Mouse (Mus musculus): ENCODE measurements around the gene Fam186b.
A peak's percentile ranks its signal among the peaks of the same experiment; 100 is the strongest.

Fam186b gene

DNA sequence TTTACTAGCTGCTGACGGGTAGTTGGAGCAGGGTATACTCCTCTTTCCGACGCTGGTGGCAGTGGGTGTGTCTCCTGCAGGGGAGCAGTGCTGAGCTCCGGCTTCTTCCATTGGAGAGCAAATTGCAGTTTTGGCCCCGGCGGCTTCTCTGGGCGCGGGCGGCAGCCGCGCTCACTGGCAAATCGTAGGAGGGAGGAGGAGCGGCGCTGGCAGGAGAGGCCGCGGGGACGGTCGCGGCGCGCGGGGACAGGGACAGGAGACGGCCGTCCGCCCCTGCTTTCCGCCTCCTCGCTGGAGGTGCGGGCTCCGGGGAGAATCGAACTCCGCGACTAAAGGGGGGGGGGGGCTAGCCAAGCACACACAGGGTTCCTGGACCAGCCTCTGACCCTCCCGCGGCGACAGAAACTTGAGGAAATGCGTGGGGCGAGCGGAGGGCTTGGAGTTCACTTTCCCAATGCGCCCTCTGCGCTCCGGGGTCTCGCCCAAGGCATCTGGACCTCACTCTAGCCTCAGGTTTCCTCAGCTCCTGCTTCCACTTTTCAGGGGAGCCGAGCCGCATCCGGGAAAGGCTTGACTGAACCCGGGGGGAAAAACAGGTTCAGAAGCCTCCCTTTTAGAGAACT lies 72.0 kb downstream of the Fam186b start:
- DNase-seq = peak; percentile 37

DNA sequence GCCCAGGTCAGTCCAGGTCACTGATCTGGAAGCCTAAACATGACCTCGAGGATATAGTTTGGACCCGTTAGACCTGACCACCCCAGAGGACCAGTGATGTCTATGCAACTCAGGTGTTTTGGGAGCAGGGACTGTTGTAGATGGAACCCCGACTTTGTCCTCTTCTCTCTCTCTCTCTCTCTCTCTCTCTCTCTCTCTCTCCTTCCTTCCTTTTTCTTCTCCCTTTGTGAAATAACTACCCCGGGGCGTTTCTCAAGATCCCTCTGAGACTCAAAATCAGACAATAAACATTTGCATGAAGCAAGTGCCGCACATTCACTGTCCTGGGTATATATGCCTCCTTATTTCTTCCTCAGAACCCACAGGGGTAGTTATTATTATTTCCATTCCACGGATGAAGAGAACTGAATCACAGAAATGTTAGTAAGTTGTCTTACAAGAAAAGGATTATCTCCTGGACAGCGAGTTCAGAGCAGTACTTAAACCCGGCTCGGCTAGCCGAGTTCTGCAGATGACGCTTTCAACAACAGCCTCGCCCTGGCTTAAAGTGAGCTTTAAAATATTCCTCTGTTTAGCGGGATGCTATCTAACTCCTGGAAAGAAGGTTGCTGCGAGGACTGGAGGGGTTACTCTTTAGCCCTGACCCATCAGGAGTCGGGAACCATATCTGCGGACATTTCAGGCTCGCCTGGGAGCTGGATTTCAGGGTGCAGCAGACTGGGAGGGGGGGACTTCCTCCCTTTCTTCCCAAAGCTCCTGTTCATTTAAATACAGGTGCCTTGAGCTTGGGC lies 72.7 kb downstream of the Fam186b start:
- DNase-seq = no peak

DNA sequence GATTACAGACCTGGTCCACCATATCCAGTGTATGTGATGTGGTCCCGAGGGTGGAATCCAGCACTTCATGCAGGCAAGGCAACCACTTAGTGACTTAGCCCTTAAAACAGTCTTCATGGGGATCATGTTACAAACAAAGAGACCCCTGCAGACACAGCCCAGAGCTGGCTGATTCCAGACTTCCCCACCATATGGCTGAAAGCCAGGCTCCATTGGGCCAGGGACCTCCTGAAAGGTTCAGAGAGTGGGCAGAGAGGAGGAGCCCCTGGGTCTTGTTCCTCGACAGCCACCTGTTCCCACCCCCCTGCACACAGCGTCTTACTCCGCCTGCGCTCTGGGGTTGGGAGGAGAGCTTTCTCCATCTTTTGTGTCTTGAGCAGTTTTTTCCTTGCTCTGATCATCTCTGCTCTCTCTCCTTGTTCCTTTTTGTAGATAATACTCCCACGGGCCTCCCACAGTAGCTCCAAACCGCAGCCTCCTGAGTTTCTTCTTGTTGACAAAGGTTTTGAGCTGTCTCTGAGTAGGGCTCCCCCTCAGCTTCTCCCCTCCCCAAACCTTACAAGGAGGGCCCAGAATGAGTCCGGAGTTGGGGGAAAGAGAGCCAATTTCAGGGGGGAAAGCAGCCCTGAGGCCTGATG lies 74.3 kb downstream of the Fam186b start:
- DNase-seq = no peak

All from kidney, postnatal 14 days (tissue).